Comparison of ENCODE assay signal across 17 mouse cellular contexts in the genomic region with DNA sequence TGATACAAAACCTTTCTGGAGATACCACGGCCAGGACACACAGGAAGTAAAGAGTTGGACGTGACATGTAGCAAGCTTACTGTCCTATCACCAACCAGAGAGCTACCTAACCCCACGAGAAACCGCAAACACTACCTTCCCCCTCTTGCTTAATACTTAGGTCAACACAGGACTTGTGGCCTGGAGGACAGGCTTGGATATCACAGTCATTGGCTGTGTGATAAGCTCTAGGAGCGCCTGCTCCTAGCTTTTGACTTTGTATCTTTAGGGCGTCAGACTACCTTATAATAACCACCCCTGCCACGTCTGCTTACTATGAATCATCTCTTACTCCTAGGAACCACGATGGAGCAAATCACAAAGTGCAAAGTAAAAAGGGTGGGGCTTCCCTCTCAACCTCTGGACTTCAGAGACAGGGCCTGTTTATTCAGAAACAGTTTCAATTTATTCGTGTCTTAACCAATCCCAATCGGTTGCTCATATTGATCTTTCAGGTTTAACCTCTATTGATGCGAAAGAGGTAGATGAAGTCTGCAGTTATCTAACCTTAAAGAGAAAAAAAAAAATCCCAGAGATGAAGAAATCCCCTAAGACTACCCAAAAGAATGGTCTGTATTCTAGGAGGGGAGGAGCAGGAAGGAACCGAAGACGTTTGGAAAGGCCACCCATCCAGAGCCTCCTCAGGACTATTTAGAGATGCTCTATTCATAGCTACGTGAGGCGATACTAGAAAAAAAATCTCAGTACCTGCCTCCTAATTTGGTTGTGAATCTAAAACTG. TPM values are rescaled to one million over a fixed set of nuclear protein-coding genes. Genes with fewer than 3 reads are reported as not detected.
A peak's percentile ranks its signal among the peaks of the same experiment; 100 is the strongest.
DNase-seq lines count a peak whose midpoint lies in the region; ATAC-seq lines count a peak whose summit lies in the region.
"Had no signal": no experiment of that assay in that cellular context is flagged by ENCODE, and none has a peak within 500 bp of the region (broad histone marks: within the 10 kb centered on the region; RNA-seq: fewer than 3 reads in every experiment).

No protein-coding gene starts in this region.

- peak; percentile 87 for ATAC-seq in intestine, embryonic 14.5 days (replicated peaks; ENCODE audit: low FRiP score, low TSS enrichment, low read depth)
- peak; percentile 82 for ATAC-seq in liver, embryonic 15.5 days (ENCODE audit: insufficient read depth)
- ATAC-seq in stomach, embryonic 14.5 days (ENCODE audit: insufficient number of reproducible peaks, insufficient read depth, low FRiP score, low read depth) = peak; percentile 53; the same call in 1 of the 2 replicates
- no peak for ATAC-seq in midbrain, embryonic 11.5 days (ENCODE audit: low FRiP score)
- ATAC-seq: forebrain, embryonic 13.5 days had no signal

- H3K4me2 ChIP-seq in intestine, embryonic 14.5 days (ENCODE audit: low read length) = no peak overlapping the region
- no peak overlapping the region for H3K4me2 ChIP-seq in liver, embryonic 15.5 days
- H3K4me2 ChIP-seq in stomach, embryonic 14.5 days (replicated peaks; ENCODE audit: low read depth, low read length) = no peak overlapping the region
- H3K4me2 ChIP-seq in midbrain, embryonic 11.5 days = no peak overlapping the region
- H3K4me2 ChIP-seq: forebrain, embryonic 13.5 days had no signal

- no peak overlapping the region for H3K27ac ChIP-seq in intestine, embryonic 14.5 days (ENCODE audit: low read depth)
- H3K27ac ChIP-seq in liver, embryonic 15.5 days (replicated peaks) = peak overlapping the region; percentile 65
- H3K27ac ChIP-seq in stomach, embryonic 14.5 days (ENCODE audit: low read length) = no peak overlapping the region
- no peak overlapping the region for H3K27ac ChIP-seq in midbrain, embryonic 11.5 days (ENCODE audit: low read depth, low read length)
- H3K27ac ChIP-seq in hindbrain, embryonic 10.5 days = no peak overlapping the region
- H3K27ac ChIP-seq: forebrain, embryonic 13.5 days had no signal

- no peaks in the 10 kb centered on the region for H3K27me3 ChIP-seq in intestine, embryonic 14.5 days (replicated peaks; ENCODE audit: control insufficient read depth, insufficient read depth, low read length)
- H3K27me3 ChIP-seq in liver, embryonic 15.5 days = no peaks in the 10 kb centered on the region
- H3K27me3 ChIP-seq in stomach, embryonic 14.5 days (ENCODE audit: control insufficient read depth, insufficient read depth, low read length) = no peaks in the 10 kb centered on the region
- no peaks in the 10 kb centered on the region for H3K27me3 ChIP-seq in midbrain, embryonic 11.5 days (ENCODE audit: control insufficient read depth, insufficient read depth, low read length)
- no peaks in the 10 kb centered on the region for H3K27me3 ChIP-seq in hindbrain, embryonic 10.5 days (ENCODE audit: insufficient read depth, poor library complexity, severe bottlenecking)
- H3K27me3 ChIP-seq: forebrain, embryonic 13.5 days had no signal

- no peak overlapping the region for H3K9ac ChIP-seq in intestine, embryonic 14.5 days (ENCODE audit: low read length)
- H3K9ac ChIP-seq in liver, embryonic 15.5 days = no peak overlapping the region
- no peak overlapping the region for H3K9ac ChIP-seq in stomach, embryonic 14.5 days (replicated peaks; ENCODE audit: low read depth, low read length)
- H3K9ac ChIP-seq in midbrain, embryonic 11.5 days (ENCODE audit: low read length) = no peak overlapping the region
- H3K9ac ChIP-seq: forebrain, embryonic 13.5 days had no signal

- H3K36me3 ChIP-seq in intestine, embryonic 14.5 days (ENCODE audit: control insufficient read depth, insufficient read depth, low read length) = peaks cover 11% of the 10 kb centered on the region
- H3K36me3 ChIP-seq in liver, embryonic 15.5 days (replicated peaks) = no peaks in the 10 kb centered on the region
- H3K36me3 ChIP-seq in stomach, embryonic 14.5 days (ENCODE audit: control insufficient read depth, insufficient read depth, low read length) = peaks cover 3% of the 10 kb centered on the region; the same call in 1 of the 2 replicates
- H3K36me3 ChIP-seq in midbrain, embryonic 11.5 days (ENCODE audit: control insufficient read depth, insufficient read depth, low read length) = no peaks in the 10 kb centered on the region
- peaks cover 33% of the 10 kb centered on the region for H3K36me3 ChIP-seq in hindbrain, embryonic 10.5 days

- WGBS in intestine, embryonic 14.5 days = 80% methylated on average over 15 of the region's 15 CpGs
- WGBS in liver, embryonic 15.5 days (ENCODE audit: insufficient replicate concordance) = 53% methylated on average over 15 of the region's 15 CpGs
- 83% methylated on average over 15 of the region's 15 CpGs for WGBS in stomach, embryonic 14.5 days
- 93% methylated on average over 15 of the region's 15 CpGs for WGBS in midbrain, embryonic 11.5 days
- WGBS in hindbrain, embryonic 10.5 days = 93% methylated on average over 15 of the region's 15 CpGs

- no peaks in the 10 kb centered on the region for H3K9me3 ChIP-seq in intestine, embryonic 14.5 days (ENCODE audit: control insufficient read depth, low read length)
- H3K9me3 ChIP-seq in liver, embryonic 15.5 days (replicated peaks) = no peaks in the 10 kb centered on the region
- no peaks in the 10 kb centered on the region for H3K9me3 ChIP-seq in stomach, embryonic 14.5 days (ENCODE audit: control insufficient read depth, low read depth, low read length)
- no peaks in the 10 kb centered on the region for H3K9me3 ChIP-seq in midbrain, embryonic 11.5 days (ENCODE audit: control insufficient read depth, low read length)
- no peaks in the 10 kb centered on the region for H3K9me3 ChIP-seq in hindbrain, embryonic 10.5 days
- H3K9me3 ChIP-seq: forebrain, embryonic 13.5 days had no signal

- DNase-seq in 416B (ENCODE audit: low read depth) = peak; percentile 66
- DNase-seq in intestine, embryonic 14.5 days (ENCODE audit: low spot score) = peak; percentile 49
- DNase-seq in midbrain, embryonic 11.5 days (ENCODE audit: low spot score, missing footprints) = no peak
- no peak for DNase-seq in hindbrain, embryonic 10.5 days (ENCODE audit: low spot score)
- DNase-seq in lung, postnatal 4 days = no peak
- DNase-seq: cerebellum, postnatal 10 days; embryo, embryonic 11 days; heart, adult 11 months; left cerebral cortex, postnatal 4 days; lung, adult 2 months; lung, postnatal 36 days; midbrain, embryonic 14.5 days; right cerebral cortex, adult 18-20 months; thymus, postnatal 36 days had no signal

- H3K4me3 ChIP-seq in intestine, embryonic 14.5 days (ENCODE audit: low read depth, low read length) = no peak overlapping the region
- no peak overlapping the region for H3K4me3 ChIP-seq in liver, embryonic 15.5 days (replicated peaks)
- H3K4me3 ChIP-seq in stomach, embryonic 14.5 days (ENCODE audit: low read depth, low read length) = no peak overlapping the region
- H3K4me3 ChIP-seq in midbrain, embryonic 11.5 days (ENCODE audit: low read depth, low read length) = no peak overlapping the region
- no peak overlapping the region for H3K4me3 ChIP-seq in hindbrain, embryonic 10.5 days
- H3K4me3 ChIP-seq: forebrain, embryonic 13.5 days had no signal

- no peaks in the 10 kb centered on the region; the same call in 1 of the 2 replicates for H3K4me1 ChIP-seq in intestine, embryonic 14.5 days (replicated peaks; ENCODE audit: control insufficient read depth, insufficient read depth, low read length)
- H3K4me1 ChIP-seq in liver, embryonic 15.5 days (replicated peaks) = peaks cover 35% of the 10 kb centered on the region
- H3K4me1 ChIP-seq in stomach, embryonic 14.5 days (ENCODE audit: control insufficient read depth, insufficient read depth, low read length) = peaks cover 2% of the 10 kb centered on the region; the same call in 1 of the 2 replicates
- no peaks in the 10 kb centered on the region for H3K4me1 ChIP-seq in midbrain, embryonic 11.5 days (ENCODE audit: control insufficient read depth, insufficient read depth, low read length)
- peaks cover 6% of the 10 kb centered on the region; the same call in 1 of the 2 replicates for H3K4me1 ChIP-seq in hindbrain, embryonic 10.5 days (replicated peaks)

RNA-seq across cellular contexts. Expression of a gene that starts 16.1 kb away (rescaled TPM):
- polyA plus RNA-seq in intestine, embryonic 14.5 days (2014; fragmentation: Nextera tagmentation; extraction: Ambion mirVana) = 46.2 and 47.8 TPM in 2 replicates
- polyA plus RNA-seq in liver, embryonic 15.5 days (2015; fragmentation: Nextera tagmentation; extraction: Ambion mirVana) = 15.0 and 16.3 TPM in 2 replicates
- 81.6 and 91.2 TPM in 2 replicates for polyA plus RNA-seq in stomach, embryonic 14.5 days (2014; fragmentation: Nextera tagmentation; extraction: Ambion mirVana)
- 31.2 and 34.3 TPM in 2 replicates for polyA plus RNA-seq in midbrain, embryonic 11.5 days (2014; fragmentation: Nextera tagmentation; extraction: Ambion mirVana)
- polyA plus RNA-seq in hindbrain, embryonic 10.5 days (2016; fragmentation: Nextera tagmentation; extraction: Ambion mirVana) = 26.9 and 27.2 TPM in 2 replicates

RNA-seq across cellular contexts. Expression of a gene that starts 51.9 kb away (rescaled TPM):
- polyA plus RNA-seq in intestine, embryonic 14.5 days (2014; fragmentation: Nextera tagmentation; extraction: Ambion mirVana) = 0.69 and 0.79 TPM in 2 replicates
- polyA plus RNA-seq in liver, embryonic 15.5 days (2015; fragmentation: Nextera tagmentation; extraction: Ambion mirVana) = not detected in 2 replicates
- 2.7 and 3.1 TPM in 2 replicates for polyA plus RNA-seq in stomach, embryonic 14.5 days (2014; fragmentation: Nextera tagmentation; extraction: Ambion mirVana)
- polyA plus RNA-seq in midbrain, embryonic 11.5 days (2014; fragmentation: Nextera tagmentation; extraction: Ambion mirVana) = 0.12 and 0.75 TPM in 2 replicates
- polyA plus RNA-seq in hindbrain, embryonic 10.5 days (2016; fragmentation: Nextera tagmentation; extraction: Ambion mirVana) = 0.50 and 1.6 TPM in 2 replicates
- polyA plus RNA-seq: forebrain, embryonic 13.5 days had no signal

Comparison
In these comparisons a context has a peak if more than half of its experiments do, and no peak if none do; other contexts are left out.
1. DNase-seq: peak in 416B (single experiment) and intestine, embryonic 14.5 days (single experiment); none in midbrain, embryonic 11.5 days (single experiment), hindbrain, embryonic 10.5 days (single experiment) and lung, postnatal 4 days (0 of 2).